Mouse (Mus musculus) left cerebral cortex, postnatal 4 days (tissue): ENCODE measurements at regions not wholly inside any gene's neighbourhood (a gene's known extent, or its start where the extent isn't known, plus 50 kb on each side); places are given as distances from the start of the nearest gene placed in this dataset.

ENCODE experiments used
- DNase-seq: peaks from one replicate; pipeline ENCODE4 v3.0.0-alpha.2; 2022
- intact Hi-C: fragments of 180-260 bp; cut with DNase I; formaldehyde crosslinking; loops from one replicate; pipeline ENCODE4 v1.15.1; 2025

- intact Hi-C loops: no loop called here
- no peak for DNase-seq
Observed at GRCm38 (mm10) chr7:74697794-74698354, 143.3 kb upstream of the Slco3a1 start.

GRCm38 (mm10) chr7:74696286-74696685 is 141.7 kb upstream of the Slco3a1 start:
- intact Hi-C loops: no loop called here
- DNase-seq: no peak

- intact Hi-C loops: no loop called here
Observed at GRCm38 (mm10) chr7:74693049-74693448, 138.5 kb upstream of the Slco3a1 start.

GRCm38 (mm10) chr7:74690706-74691105 is 136.1 kb upstream of the Slco3a1 start:
- intact Hi-C loops: no loop called here
- no peak for DNase-seq

More at GRCm38 (mm10) chr7:74693049-74693448, 138.5 kb upstream of the Slco3a1 start:
- no peak for DNase-seq

- intact Hi-C loops: no loop called here
- DNase-seq: no peak
Observed at GRCm38 (mm10) chr7:74688116-74688702, 133.6 kb upstream of the Slco3a1 start.

GRCm38 (mm10) chr7:74687303-74688115 is 132.9 kb upstream of the Slco3a1 start:
- intact Hi-C loops: no loop called here
- no peak for DNase-seq

GRCm38 (mm10) chr7:74683979-74684378 is 129.4 kb upstream of the Slco3a1 start:
- DNase-seq: no peak
- intact Hi-C loops: no loop called here

- intact Hi-C loops: no loop called here
- peak; percentile 36 for DNase-seq
Observed at GRCm38 (mm10) chr7:74673626-74674295, 119.2 kb upstream of the Slco3a1 start.

- no peak for DNase-seq
- intact Hi-C loops: no loop called here
Observed at GRCm38 (mm10) chr7:74669110-74669509, 114.5 kb upstream of the Slco3a1 start.

- intact Hi-C loops: no loop called here
- DNase-seq: no peak
Observed at GRCm38 (mm10) chr7:74667106-74667505, 112.5 kb upstream of the Slco3a1 start.

GRCm38 (mm10) chr7:74663820-74664219 is 109.2 kb upstream of the Slco3a1 start:
- DNase-seq: no peak
- intact Hi-C loops: no loop called here

- intact Hi-C loops: no loop called here
- no peak for DNase-seq
Observed at GRCm38 (mm10) chr7:74647310-74647709, 92.7 kb upstream of the Slco3a1 start.

GRCm38 (mm10) chr7:74640171-74640570 is 85.6 kb upstream of the Slco3a1 start:
- intact Hi-C loops: no loop called here
- no peak for DNase-seq

- no peak for DNase-seq
- intact Hi-C loops: no loop called here
Observed at GRCm38 (mm10) chr7:74632217-74632616, 77.6 kb upstream of the Slco3a1 start.

- intact Hi-C loops: no loop called here
Observed at GRCm38 (mm10) chr7:74628799-74629468, 74.4 kb upstream of the Slco3a1 start.

More at GRCm38 (mm10) chr7:74628799-74629468, 74.4 kb upstream of the Slco3a1 start:
- no peak for DNase-seq
